Mouse (Mus musculus): Measurements from ENCODE around the gene Bfsp2. TPM values are rescaled to one million over a fixed set of nuclear protein-coding genes. Genes with fewer than 3 reads are reported as not detected.

Bfsp2 gene
- polyA plus RNA-seq, 1 experiment = 1.4 TPM

DNA sequence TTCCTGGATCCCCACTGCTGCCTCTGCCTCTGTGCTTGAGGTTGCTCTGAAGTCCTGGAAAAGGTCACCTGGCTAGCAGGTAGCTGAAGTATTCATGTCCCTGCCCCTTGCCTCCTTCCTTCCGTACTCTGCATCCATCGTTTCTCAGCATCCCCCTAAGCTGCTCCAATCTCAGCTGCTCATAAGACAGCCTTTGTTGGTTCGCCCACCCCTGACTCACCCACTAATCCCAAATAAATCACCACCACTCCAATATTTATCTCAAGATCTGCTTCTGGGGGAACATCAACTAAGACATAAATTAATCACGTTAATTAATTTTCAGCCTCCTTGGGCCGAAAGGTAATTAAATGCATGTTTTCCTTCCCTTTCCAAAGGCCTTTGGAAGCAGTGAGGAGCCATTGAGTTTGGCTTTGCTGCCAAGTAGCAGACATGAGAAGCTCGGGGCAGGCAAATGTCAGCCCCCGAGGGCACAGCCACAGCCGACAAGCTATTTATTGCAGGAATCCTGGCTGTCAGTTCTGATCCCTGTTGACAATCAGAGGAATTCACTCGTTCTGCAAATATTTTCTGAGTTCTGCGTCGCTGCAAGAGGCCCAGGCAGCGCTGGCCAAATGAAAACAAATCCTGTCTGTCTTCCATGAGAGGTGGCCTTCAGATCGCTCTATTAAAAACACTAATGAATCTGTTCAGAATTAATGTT is 36.9 kb downstream of the Bfsp2 start:
- TF ChIP-seq POLR2A (IDR thresholded peaks at IDR 0.05; ENCODE audit: control insufficient read depth, extremely low read depth, insufficient read depth, low read length, poor library complexity) = no peak
- TF ChIP-seq CTCF (IDR thresholded peaks at IDR 0.05; ENCODE audit: borderline replicate concordance, control insufficient read depth, extremely low read depth, insufficient read depth, low read length, poor library complexity) = no peak
- Histone ChIP-seq H3K4me3 (ENCODE audit: control insufficient read depth, insufficient read depth, low read length) (no peak overlapping the region), H3K27me3 (ENCODE audit: control insufficient read depth, insufficient read depth, low read length) (no peaks in the 10 kb centered on the region), H3K4me1 (replicated peaks; ENCODE audit: control insufficient read depth, insufficient read depth, low read length) (peaks cover 9% of the 10 kb centered on the region), H3K27ac (ENCODE audit: control insufficient read depth, insufficient read depth, low read length) (no peak overlapping the region), H3K36me3 (ENCODE audit: control insufficient read depth, insufficient read depth, low read length) (peaks cover 4% of the 10 kb centered on the region; the same call in 1 of the 2 replicates)
- DNase-seq = no peak
- 93% methylated on average over 13 of the region's 13 CpGs for WGBS

DNA sequence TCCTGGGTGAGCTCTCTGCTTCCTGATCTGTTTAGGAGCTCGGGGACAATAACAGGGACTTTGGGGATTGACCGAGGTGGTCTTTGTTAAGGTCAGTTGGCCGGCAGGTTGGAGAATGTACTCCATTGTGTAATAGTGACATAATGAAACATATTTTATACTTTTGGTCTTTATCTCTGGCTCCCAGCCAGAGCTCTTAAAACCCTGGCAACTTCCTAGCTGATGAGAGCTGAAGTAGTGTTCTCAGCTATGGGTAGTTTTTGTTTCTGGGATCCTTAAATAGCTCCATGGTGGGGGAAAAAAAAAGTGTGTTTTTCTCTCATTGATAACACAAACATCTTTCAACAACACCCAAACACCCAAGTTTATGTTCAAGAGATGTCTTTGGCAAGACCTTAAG is 39.6 kb downstream of the Bfsp2 start:
- Histone ChIP-seq H3K4me3 (ENCODE audit: control insufficient read depth, insufficient read depth, low read length) (no peak overlapping the region), H3K36me3 (ENCODE audit: control insufficient read depth, insufficient read depth, low read length) (peaks cover 4% of the 10 kb centered on the region; the same call in 1 of the 2 replicates), H3K27me3 (ENCODE audit: control insufficient read depth, insufficient read depth, low read length) (no peaks in the 10 kb centered on the region), H3K4me1 (replicated peaks; ENCODE audit: control insufficient read depth, insufficient read depth, low read length) (peaks cover 17% of the 10 kb centered on the region), H3K27ac (ENCODE audit: control insufficient read depth, insufficient read depth, low read length) (no peak overlapping the region)
- no peak for TF ChIP-seq POLR2A (IDR thresholded peaks at IDR 0.05; ENCODE audit: control insufficient read depth, extremely low read depth, insufficient read depth, low read length, poor library complexity)
- no peak for TF ChIP-seq CTCF (IDR thresholded peaks at IDR 0.05; ENCODE audit: borderline replicate concordance, control insufficient read depth, extremely low read depth, insufficient read depth, low read length, poor library complexity)
- WGBS = 92% methylated on average over 3 of the region's 3 CpGs
- DNase-seq = no peak

DNA sequence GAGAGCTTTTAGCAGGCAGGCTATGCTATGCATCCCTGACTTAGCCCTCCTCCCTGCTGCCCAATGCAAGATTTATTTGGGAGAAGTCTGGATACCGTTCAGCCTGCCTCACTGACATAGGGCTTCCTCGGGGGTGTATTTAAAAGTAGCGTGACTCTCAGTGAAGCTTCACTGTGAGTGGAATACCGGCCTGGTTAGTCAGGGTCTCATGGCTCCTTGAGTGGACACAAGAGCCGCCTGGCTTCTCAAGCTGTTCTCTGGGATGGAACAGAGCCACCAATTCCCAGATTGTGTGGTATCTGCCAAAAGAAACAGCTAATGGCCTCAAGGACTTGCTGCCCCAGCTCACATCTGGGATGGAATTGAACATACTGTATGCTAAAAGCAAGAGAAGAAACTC is 43.1 kb downstream of the Bfsp2 start:
- no peak for TF ChIP-seq POLR2A (IDR thresholded peaks at IDR 0.05; ENCODE audit: control insufficient read depth, extremely low read depth, insufficient read depth, low read length, poor library complexity)
- 90% methylated on average over 5 of the region's 5 CpGs for WGBS
- H3K4me1 ChIP-seq (replicated peaks; ENCODE audit: control insufficient read depth, insufficient read depth, low read length) = peaks cover 31% of the 10 kb centered on the region

DNA sequence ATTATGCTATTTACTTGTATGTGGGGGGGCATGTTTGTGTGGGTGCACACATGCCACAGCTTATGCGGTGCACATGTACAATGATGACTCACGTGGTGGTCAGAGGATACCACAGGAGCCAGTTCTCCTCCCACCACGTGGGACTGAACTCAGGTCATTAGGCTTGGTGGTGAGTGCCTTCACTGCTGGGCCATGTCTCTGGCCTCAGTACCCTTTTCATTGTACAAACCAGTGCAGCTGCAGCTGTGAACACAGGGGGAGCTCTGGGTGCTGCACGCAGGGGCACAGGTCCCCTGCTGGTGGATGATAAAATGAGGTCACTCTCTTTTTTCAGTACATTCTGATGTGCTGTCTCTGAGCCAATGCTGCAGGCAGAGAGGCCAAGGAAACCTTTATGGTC is 46.1 kb downstream of the Bfsp2 start:
- WGBS = 12% methylated on average over 4 of the region's 4 CpGs
- Histone ChIP-seq H3K4me1 (replicated peaks; ENCODE audit: control insufficient read depth, insufficient read depth, low read length) (peaks cover 36% of the 10 kb centered on the region), H3K4me3 (ENCODE audit: control insufficient read depth, insufficient read depth, low read length) (no peak overlapping the region), H3K36me3 (ENCODE audit: control insufficient read depth, insufficient read depth, low read length) (no peaks in the 10 kb centered on the region), H3K27me3 (ENCODE audit: control insufficient read depth, insufficient read depth, low read length) (no peaks in the 10 kb centered on the region), H3K27ac (ENCODE audit: control insufficient read depth, insufficient read depth, low read length) (peak overlapping the region; percentile 30; the same call in 1 of the 2 replicates)
- TF ChIP-seq POLR2A (IDR thresholded peaks at IDR 0.05; ENCODE audit: control insufficient read depth, extremely low read depth, insufficient read depth, low read length, poor library complexity) (no peak), CTCF (IDR thresholded peaks at IDR 0.05; ENCODE audit: borderline replicate concordance, control insufficient read depth, extremely low read depth, insufficient read depth, low read length, poor library complexity) (peak; percentile 98)
- DNase-seq = peak; percentile 72

More for the DNA sequence above, 43.1 kb downstream of the Bfsp2 start:
- DNase-seq = no peak
- Histone ChIP-seq H3K36me3 (ENCODE audit: control insufficient read depth, insufficient read depth, low read length) (peaks cover 3% of the 10 kb centered on the region; the same call in 1 of the 2 replicates), H3K4me3 (ENCODE audit: control insufficient read depth, insufficient read depth, low read length) (no peak overlapping the region), H3K27me3 (ENCODE audit: control insufficient read depth, insufficient read depth, low read length) (no peaks in the 10 kb centered on the region), H3K27ac (ENCODE audit: control insufficient read depth, insufficient read depth, low read length) (no peak overlapping the region)

DNA sequence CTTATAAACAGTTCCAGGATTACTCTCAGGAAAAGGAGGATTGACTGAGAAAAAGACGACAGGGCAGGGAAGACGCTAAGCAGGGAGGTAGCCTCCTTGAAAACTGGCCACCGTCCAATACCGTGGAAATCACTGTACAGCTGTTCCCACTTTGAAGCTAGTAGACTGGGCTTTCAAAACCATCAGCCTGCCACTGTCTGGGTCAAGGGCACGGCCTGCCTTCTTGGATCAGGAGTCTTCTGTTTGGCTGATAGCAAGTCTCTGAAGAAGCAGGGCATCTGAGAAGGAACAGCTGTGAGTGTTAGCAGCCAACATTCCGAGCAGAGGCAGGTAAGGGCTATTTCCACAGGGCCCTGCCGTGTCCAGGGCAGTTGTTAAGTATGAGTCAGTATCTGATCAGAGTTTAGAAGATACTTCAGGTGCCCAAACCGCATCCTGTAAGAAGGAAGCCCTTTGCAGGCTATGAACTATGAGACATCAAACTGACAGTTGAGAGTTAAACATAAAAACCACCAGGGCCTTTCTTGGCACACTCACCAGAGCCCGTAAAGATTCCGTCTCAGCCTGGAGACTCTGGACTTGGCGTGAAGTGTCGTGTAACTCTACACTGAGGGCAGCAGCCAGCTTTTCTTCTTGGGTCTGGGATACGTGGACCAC is 48.0 kb downstream of the Bfsp2 start:
- H3K36me3 ChIP-seq (ENCODE audit: control insufficient read depth, insufficient read depth, low read length) = 0 out of 2 replicates have a peak, but pooled peaks cover 5% of the 10 kb centered on the region
- peak overlapping the region; percentile 13; the same call in 1 of the 2 replicates for H3K4me3 ChIP-seq (ENCODE audit: control insufficient read depth, insufficient read depth, low read length)
- WGBS = 7% methylated on average over 13 of the region's 13 CpGs
- no peak for TF ChIP-seq CTCF (IDR thresholded peaks at IDR 0.05; ENCODE audit: borderline replicate concordance, control insufficient read depth, extremely low read depth, insufficient read depth, low read length, poor library complexity)
- TF ChIP-seq POLR2A (IDR thresholded peaks at IDR 0.05; ENCODE audit: control insufficient read depth, extremely low read depth, insufficient read depth, low read length, poor library complexity) = no peak
- DNase-seq = peak; percentile 56
- H3K27ac ChIP-seq (ENCODE audit: control insufficient read depth, insufficient read depth, low read length) = peak overlapping the region; percentile 93
- H3K4me1 ChIP-seq (replicated peaks; ENCODE audit: control insufficient read depth, insufficient read depth, low read length) = peaks cover 27% of the 10 kb centered on the region
- no peaks in the 10 kb centered on the region for H3K27me3 ChIP-seq (ENCODE audit: control insufficient read depth, insufficient read depth, low read length)

- TF ChIP-seq POLR2A (IDR thresholded peaks at IDR 0.05; ENCODE audit: control insufficient read depth, extremely low read depth, insufficient read depth, low read length, poor library complexity) = no peak
- no peak for TF ChIP-seq CTCF (IDR thresholded peaks at IDR 0.05; ENCODE audit: borderline replicate concordance, control insufficient read depth, extremely low read depth, insufficient read depth, low read length, poor library complexity)
- Histone ChIP-seq H3K27ac (ENCODE audit: control insufficient read depth, insufficient read depth, low read length) (peak overlapping the region; percentile 93), H3K36me3 (ENCODE audit: control insufficient read depth, insufficient read depth, low read length) (0 out of 2 replicates have a peak, but pooled peaks cover 5% of the 10 kb centered on the region), H3K4me1 (replicated peaks; ENCODE audit: control insufficient read depth, insufficient read depth, low read length) (peaks cover 33% of the 10 kb centered on the region), H3K27me3 (ENCODE audit: control insufficient read depth, insufficient read depth, low read length) (no peaks in the 10 kb centered on the region), H3K4me3 (ENCODE audit: control insufficient read depth, insufficient read depth, low read length) (no peak overlapping the region)
- 93% methylated on average over 1 of the region's 1 CpGs for WGBS
- DNase-seq = no peak
These were observed 48.5 kb downstream of the Bfsp2 start for GRCm38 (mm10) chr9:103431718-103432117.
